Mouse (Mus musculus) monocyte, adult 2 months (primary cell): ENCODE results near the gene Rhox2g.
"Not testable (repeated sequence)": the region's sequence is repeated elsewhere in the genome, so short reads cannot be mapped to it uniquely, and the experiment has no call there.

Source experiments
- DNase-seq, 2 experiments: peaks; one replicate each; pipeline ENCODE4 v3.0.0; 2022; ENCODE audit warnings: low spot score in 2 of 2, low read depth in 1 of 2

Rhox2g gene

DNA sequence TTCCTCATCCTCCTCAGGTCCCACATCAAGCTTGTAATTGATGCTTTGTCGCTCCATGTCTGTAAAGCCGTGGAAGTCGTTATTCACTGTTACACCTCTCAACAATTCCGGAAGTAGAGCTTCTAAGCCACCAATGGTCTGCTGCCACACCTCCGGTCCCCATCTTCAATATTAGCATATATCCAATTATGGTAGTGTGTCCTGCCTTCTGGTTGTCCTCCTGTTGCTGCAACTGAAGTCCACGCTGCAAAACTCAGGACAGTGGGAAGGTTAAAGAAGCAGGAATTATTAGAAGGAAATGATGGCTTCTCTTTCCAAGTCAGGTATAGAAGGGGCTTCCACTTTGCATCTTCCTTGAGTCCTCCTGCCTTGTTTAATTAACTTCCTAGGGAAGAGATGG is at the start of gene Rhox2g:
Gene Rhox2g, minus strand, starts transcription at position 101 of the 400 bp plus-strand sequence.
- not testable (repeated sequence) for DNase-seq

DNA sequence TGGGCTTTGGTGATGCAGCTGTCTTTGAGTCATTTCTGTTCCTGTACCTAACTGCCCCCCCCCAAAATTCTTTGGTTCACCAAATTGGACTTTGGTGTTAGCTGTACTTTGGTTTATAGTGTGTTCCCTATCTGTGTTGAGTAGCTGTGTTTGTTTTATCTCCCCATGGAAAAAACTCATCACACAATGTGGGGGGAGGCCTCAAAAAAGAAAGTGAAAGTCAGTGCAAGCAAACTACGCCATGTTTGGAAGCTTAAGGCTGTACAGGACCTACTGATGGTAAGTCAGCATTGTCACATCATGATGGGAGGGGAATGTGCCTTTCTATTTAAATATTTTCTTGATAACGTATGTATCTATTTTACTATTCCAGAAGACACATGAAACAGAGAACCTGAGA is 49.0 kb upstream of the Rhox2g start:
- DNase-seq: no peak

DNA sequence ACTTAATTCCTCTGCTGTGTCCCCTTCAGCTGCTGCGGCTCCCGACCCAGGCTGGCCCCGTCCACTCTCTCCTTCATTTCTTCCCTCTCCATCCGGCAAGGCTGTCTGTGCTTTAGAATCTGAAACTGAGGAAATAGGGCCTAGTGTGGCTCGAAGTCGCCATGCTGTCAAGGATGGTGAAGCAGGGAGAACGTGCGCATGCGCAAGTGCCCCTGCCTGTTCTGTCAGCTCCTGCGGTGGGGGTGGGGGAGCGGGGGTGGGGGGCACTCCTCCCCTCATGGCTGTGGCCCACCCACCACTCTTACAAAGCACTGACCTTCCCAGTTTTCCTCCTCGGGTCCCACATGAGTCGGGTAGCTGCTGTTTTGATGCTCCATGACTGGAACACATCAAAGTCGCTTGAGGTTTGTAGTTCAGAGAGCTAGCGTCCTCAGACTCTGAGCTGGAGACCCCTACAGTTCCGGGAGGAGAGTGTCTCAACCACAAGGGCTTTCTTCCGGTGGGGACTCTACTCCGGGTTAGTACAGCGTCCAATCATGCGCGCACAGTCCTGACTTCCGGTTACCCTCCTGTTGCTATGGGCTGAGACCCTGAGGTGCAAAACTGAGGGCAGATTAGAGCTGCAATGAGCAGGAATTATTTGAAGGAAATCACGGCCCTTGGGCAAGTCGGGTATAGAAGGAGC is 39.9 kb upstream of the Rhox2g start:
- DNase-seq: no peak

DNA sequence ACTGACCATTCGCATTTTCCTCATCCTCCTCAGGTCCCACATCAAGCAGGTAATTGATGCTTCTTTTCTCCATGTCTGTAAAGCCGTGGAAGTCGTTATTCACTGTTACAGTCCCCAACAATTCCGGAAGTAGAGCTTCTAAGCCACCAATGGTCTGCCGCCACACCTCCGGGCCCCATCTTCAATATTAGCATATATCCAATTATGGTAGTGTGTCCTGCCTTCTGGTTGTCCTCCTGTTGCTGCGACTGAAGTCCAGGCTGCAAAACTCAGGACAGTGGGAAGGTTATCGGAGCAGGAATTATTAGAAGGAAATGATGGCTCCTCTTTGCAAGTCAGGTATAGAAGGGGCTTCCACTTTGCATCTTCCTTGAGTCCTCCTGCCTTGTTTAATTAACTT is 29.9 kb upstream of the Rhox2g start, which contains the start of gene Rhox2h:
Gene Rhox2h, minus strand, starts transcription at position 101 of the 400 bp plus-strand sequence.
- DNase-seq: not testable (repeated sequence)

DNA sequence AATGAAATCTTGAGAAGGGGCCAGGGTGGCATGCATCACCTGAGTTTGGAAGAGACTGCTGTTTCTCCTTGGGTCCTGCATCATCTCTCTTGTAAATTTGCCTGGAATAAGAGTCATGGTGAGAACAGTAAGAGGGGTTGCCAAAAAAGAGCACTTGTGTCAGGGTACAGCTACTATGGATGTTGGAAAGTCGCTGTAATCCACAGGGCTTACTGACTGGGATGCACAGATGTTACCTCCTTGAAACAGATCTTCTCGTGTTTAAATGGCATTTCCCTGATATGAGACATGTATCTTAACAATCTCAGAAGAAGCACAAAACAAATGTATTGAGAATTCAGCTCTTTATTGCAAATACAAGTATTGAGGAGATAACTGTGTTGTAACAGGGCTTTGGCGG is 25.4 kb upstream of the Rhox2g start, which contains the start of gene Rhox3h:
Gene Rhox3h, minus strand, starts transcription at position 101 of the 400 bp plus-strand sequence.
- DNase-seq: not testable (repeated sequence)

DNA sequence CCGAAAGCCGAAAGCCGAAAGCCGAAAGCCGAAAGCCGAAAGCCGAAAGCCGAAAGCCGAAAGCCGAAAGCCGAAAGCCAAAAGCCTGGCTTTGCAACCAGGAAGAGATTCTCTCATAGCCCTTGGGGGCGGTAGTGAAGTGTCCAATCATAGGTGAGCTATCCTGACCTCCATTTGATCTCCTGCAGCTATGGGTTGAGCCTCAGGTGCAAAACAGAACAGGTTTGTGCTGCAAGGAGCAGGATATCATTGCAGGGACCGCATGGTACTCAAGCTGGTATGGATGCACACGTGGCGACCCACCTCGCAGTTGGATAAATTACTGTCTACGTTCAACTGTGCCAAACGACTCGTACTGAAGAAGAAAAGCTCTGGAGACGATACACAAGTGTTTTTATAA is 8.0 kb upstream of the Rhox2g start, which contains the start of gene Rhox4g:
Gene Rhox4g, minus strand, starts transcription at position 101 of the 400 bp plus-strand sequence.
- DNase-seq: not testable (repeated sequence)

DNA sequence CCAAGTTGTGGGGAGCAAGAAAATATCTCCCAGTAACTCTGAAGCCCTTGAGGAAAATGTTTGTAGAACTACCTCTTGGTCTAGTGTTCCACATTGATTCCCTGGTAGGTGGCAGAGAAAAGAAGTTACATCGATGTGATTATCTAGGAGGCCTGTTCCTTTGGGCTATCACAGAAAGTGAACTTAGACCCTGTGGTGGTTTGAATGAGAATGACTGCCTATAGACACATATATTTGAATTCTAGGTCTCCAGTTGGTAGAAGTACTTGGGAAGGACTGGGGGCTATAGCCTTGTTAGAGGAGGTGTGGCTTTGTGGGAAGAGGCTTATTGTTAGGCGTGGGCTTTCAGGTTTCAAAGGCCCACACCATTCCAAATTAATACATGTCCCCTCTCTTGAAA is 14.8 kb downstream of the Rhox2g start, which contains the start of gene Rhox3g:
Gene Rhox3g, minus strand, starts transcription at position 101 of the 400 bp plus-strand sequence.
- not testable (repeated sequence) for DNase-seq

DNA sequence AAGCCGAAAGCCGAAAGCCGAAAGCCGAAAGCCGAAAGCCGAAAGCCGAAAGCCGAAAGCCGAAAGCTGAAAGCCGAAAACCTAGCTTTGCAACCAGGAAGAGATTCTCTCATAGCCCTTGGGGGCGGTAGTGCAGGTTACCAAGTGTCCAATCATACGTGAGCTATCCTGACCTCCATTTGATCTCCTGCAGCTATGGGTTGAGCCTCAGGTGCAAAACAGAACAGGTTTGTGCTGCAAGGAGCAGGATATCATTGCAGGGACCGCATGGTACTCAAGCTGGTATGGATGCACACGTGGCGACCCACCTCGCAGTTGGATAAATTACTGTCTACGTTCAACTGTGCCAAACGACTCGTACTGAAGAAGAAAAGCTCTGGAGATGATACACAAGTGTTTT is 35.7 kb downstream of the Rhox2g start, which contains the start of gene Rhox4f:
Gene Rhox4f, minus strand, starts transcription at position 101 of the 400 bp plus-strand sequence.
- DNase-seq: not testable (repeated sequence)
